Mouse (Mus musculus): ENCODE results near the gene Ncbp1. TPM values are rescaled to one million over a fixed set of nuclear protein-coding genes. Genes with fewer than 3 reads are reported as not detected.
A peak's percentile ranks its signal among the peaks of the same experiment; 100 is the strongest.

The Ncbp1 gene
- polyA plus RNA-seq, 1 experiment from 2014 or later: 141 TPM

DNA sequence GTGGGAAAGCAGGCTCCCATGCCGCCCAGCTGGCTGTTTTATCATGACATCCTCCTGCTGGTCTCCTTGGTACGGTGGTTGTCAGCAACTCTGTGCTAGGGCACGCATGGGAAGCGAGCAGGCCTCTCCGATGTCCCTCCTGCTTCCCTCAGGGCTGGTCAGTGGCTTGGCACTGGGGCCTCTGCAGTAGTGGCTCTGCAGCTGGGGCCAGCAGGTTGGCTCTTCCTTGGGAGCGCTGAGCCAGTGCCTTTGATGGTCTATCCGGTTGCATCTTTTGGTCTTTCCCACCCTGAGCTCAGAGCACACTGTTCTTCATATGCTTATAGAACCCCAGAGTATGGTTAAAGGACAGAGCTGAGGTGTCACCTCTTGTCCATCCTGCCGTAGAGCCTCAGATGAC, 28.3 kb upstream of the Ncbp1 start:
- H3K4me3 ChIP-seq: no peak overlapping the region
- H3K27ac ChIP-seq: no peak overlapping the region
- H3K27me3 ChIP-seq (ENCODE audit: poor library complexity, severe bottlenecking): no peaks in the 10 kb centered on the region
- WGBS: 91% methylated on average over 8 of the region's 8 CpGs
- no peaks in the 10 kb centered on the region for H3K4me1 ChIP-seq
- peaks cover 21% of the 10 kb centered on the region for H3K36me3 ChIP-seq (replicated peaks)
- no peak for DNase-seq (ENCODE audit: extremely low spot score, low spot score)
- no peaks in the 10 kb centered on the region for H3K9me3 ChIP-seq

DNA sequence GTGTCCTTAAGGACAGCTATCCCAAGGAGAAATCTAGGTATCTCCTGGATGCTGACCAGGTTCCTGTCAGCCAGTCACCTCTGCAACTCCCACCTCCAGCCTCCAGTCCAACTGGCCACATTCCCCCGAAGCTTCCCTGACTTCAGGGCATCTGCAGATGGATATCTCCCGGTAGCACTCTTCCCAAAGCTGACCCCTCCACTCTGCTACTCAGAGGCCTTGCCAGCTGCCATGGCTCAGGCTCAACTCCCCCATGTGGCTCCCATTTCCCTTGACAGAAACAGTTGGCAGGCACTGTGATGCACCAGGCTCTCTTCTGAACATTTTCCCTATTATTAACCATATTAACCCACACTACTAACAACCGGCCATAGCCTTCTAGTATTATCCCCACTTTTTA, 27.1 kb upstream of the Ncbp1 start:
- Histone ChIP-seq H3K4me3 (no peak overlapping the region), H3K9me3 (no peaks in the 10 kb centered on the region), H3K27me3 (ENCODE audit: poor library complexity, severe bottlenecking) (no peaks in the 10 kb centered on the region), H3K27ac (no peak overlapping the region), H3K36me3 (replicated peaks) (peaks cover 34% of the 10 kb centered on the region), H3K4me1 (no peaks in the 10 kb centered on the region)
- no peak for DNase-seq (ENCODE audit: extremely low spot score, low spot score)
- WGBS: 77% methylated on average over 3 of the region's 3 CpGs

DNA sequence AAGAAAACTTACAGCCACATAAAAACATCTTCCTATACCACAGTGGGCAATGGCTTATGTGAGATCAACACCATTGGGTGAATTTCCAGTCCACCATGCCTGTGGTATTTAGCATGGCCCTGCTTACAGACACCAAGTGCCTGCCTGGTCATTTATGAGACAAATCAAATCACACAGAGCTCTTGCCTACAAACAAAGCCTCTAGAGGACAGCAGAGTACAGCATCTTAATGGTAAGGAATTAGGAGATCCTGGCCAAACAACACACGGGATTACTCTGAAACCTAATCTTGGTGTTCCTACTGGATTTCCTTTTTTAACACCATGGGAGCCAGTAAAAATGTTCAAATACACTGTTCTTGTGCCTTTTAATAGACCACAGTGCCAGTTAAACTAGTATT, 23.1 kb upstream of the Ncbp1 start:
- peaks cover 73% of the 10 kb centered on the region for H3K36me3 ChIP-seq (replicated peaks)

DNA sequence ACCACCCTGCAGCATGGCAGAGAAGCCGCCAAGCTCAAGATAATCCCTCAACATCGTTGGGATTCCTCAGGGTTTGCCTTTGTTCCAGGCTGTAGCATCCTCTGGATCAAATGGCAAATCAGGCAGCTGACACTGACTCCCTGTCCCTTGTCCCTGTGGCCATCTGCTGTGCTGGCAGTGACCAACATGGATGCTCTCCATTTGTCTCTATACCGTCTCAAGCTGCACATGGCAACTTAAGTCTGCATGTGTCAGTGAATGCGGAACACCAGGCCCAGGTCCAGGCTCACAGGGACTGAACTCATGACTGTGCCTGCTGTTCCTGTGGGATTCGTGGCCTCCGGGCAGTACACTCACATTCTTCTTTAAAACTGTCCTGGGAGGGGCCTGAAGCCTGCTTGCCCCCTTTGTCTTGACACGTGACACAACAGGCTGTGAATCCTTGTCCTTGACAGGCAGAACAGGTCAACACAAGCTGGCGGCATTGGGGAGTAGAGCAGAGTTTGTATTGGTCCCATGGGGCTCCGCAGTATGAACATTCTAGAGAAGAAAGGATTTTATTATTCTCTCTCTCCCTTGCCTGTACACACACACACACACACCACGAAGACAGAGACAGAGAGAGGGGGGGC, 21.8 kb upstream of the Ncbp1 start:
- Histone ChIP-seq H3K4me3 (no peak overlapping the region), H3K9me3 (no peaks in the 10 kb centered on the region)

More for the DNA sequence above, 23.1 kb upstream of the Ncbp1 start:
- H3K27me3 ChIP-seq (ENCODE audit: poor library complexity, severe bottlenecking): no peaks in the 10 kb centered on the region
- no peaks in the 10 kb centered on the region for H3K9me3 ChIP-seq
- H3K4me1 ChIP-seq: no peaks in the 10 kb centered on the region
- DNase-seq (ENCODE audit: extremely low spot score, low spot score): no peak
- H3K27ac ChIP-seq: no peak overlapping the region
- WGBS: 84% methylated on average over 1 of the region's 1 CpGs
- no peak overlapping the region for H3K4me3 ChIP-seq

DNA sequence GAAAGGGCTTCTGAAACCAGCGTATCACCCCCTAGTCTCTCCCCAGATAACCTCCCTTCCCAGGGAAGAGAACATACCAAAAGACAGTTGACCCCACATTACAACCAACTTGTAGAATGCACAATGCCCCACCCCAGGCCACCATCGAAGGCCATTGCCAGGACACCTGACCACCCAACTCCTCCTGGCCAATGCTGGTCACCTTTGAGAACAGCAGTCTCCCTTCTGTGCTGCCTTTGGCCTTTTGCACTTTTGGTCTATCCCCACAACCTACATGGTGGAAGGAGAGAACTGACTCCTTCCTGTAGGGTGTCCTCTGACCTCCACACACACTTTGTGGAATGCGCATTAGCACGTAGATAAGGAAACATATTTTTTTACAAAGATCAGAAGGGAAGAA, 20.9 kb upstream of the Ncbp1 start:
- peaks cover 96% of the 10 kb centered on the region for H3K36me3 ChIP-seq (replicated peaks)
- no peak for DNase-seq (ENCODE audit: extremely low spot score, low spot score)
- H3K9me3 ChIP-seq: no peaks in the 10 kb centered on the region
- no peak overlapping the region for H3K27ac ChIP-seq
- no peaks in the 10 kb centered on the region for H3K27me3 ChIP-seq (ENCODE audit: poor library complexity, severe bottlenecking)
- no peak overlapping the region for H3K4me3 ChIP-seq
- no peaks in the 10 kb centered on the region for H3K4me1 ChIP-seq
- 93% methylated on average over 4 of the region's 4 CpGs for WGBS

More for the DNA sequence above, 21.8 kb upstream of the Ncbp1 start:
- DNase-seq (ENCODE audit: extremely low spot score, low spot score): no peak
- 90% methylated on average over 10 of the region's 10 CpGs for WGBS
- Histone ChIP-seq H3K27me3 (ENCODE audit: poor library complexity, severe bottlenecking) (no peaks in the 10 kb centered on the region), H3K36me3 (replicated peaks) (peaks cover 87% of the 10 kb centered on the region), H3K27ac (no peak overlapping the region), H3K4me1 (no peaks in the 10 kb centered on the region)

DNA sequence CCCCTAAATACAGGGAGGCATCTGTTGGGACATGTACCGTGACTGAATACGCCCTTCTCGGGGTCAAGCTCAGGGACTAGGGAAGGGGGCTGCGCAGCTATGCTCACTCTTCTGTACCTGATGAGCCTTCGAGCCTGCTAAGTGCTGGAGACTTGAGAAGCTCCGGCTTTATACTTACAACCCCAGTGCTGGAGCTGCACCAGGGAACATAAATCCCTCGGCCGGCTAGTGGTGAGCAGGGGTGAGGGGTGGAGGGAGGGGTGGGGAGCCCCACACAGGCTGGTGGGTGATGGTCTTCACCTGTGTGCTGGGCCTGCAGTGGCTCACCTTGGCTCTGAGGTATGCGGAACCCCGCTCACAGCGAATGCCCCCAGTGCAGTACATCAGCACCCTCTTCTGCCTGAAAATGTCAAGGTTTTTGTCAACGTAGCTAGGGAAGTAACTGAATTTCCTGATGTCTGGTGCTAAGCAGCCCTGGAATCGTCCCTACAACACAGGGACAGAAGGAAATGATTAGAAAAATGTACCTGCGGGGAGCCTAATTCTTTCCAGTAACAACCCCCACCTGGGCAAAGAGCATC, 18.8 kb upstream of the Ncbp1 start:
- Histone ChIP-seq H3K9me3 (no peaks in the 10 kb centered on the region), H3K4me1 (no peaks in the 10 kb centered on the region), H3K27ac (no peak overlapping the region), H3K36me3 (replicated peaks) (peaks cover 100% of the 10 kb centered on the region), H3K4me3 (no peak overlapping the region), H3K27me3 (ENCODE audit: poor library complexity, severe bottlenecking) (no peaks in the 10 kb centered on the region)
- DNase-seq (ENCODE audit: extremely low spot score, low spot score): no peak
- WGBS: 95% methylated on average over 14 of the region's 14 CpGs

DNA sequence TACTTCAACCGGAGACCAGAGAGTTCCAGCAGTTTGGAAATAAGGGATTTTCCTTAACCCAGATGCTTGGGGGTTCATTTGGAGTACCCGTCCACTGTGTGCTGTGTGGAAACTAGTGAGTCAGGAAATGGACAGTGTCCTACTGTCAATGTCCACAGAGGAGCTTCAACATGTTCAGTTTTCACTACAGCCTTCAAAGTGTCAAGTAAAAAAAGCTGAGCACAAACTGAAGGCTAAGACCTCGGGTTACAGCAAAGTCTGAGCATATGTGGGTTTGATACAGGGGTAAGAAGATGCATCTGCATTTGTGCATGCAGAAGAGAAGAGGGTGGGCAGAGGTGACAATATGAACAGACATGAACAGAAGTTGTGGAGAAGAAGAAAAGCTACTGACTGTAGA, 17.6 kb upstream of the Ncbp1 start:
- Histone ChIP-seq H3K4me1 (no peaks in the 10 kb centered on the region), H3K4me3 (no peak overlapping the region), H3K36me3 (replicated peaks) (peaks cover 100% of the 10 kb centered on the region), H3K9me3 (no peaks in the 10 kb centered on the region), H3K27ac (no peak overlapping the region), H3K27me3 (ENCODE audit: poor library complexity, severe bottlenecking) (no peaks in the 10 kb centered on the region)
- 91% methylated on average over 3 of the region's 3 CpGs for WGBS
- no peak for DNase-seq (ENCODE audit: extremely low spot score, low spot score)

DNA sequence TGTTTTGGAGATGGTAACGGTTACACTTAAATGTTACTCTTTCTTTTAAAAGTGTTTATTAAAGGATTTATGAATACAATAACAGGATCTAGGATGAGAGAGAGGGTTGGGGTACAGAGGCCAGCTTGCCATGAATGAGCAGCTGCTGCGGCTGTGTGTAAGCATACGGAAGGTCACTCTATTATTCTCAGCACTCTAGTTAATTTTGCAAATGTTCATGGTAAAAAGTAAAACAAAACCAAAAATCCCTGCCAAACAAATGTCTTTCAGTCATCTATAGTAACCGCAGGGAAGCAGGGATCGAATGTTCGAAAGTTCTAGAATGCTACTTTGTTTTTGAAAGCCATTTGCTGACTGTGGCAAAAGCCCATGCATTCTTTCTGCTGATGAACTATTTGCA, 15.1 kb upstream of the Ncbp1 start:
- WGBS: 95% methylated on average over 6 of the region's 6 CpGs
- no peak for DNase-seq (ENCODE audit: extremely low spot score, low spot score)
- no peak overlapping the region for H3K4me3 ChIP-seq
- H3K27ac ChIP-seq: no peak overlapping the region
- H3K36me3 ChIP-seq (replicated peaks): peaks cover 97% of the 10 kb centered on the region
- no peaks in the 10 kb centered on the region for H3K4me1 ChIP-seq
- H3K27me3 ChIP-seq (ENCODE audit: poor library complexity, severe bottlenecking): no peaks in the 10 kb centered on the region
- H3K9me3 ChIP-seq: no peaks in the 10 kb centered on the region

DNA sequence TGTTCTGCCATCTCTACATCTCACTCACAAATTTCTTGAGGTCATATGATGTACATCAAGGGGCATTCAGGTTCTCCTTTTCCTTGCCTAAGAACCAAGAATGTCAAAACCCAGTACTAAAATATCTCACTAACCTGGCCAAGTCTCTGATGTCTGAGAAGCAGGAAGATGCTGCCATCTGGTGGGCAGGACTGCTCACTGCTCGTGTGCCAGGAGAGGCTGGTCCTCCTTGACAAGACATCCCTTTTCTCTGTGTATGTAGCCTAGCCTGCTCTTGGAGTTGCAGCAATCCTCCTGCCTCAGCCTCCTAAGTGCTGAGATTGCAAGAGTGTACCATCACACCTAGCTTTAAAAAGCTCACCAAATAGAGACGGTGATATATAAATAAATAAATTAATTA, 11.9 kb upstream of the Ncbp1 start:
- Histone ChIP-seq H3K4me3 (no peak overlapping the region), H3K36me3 (replicated peaks) (peaks cover 96% of the 10 kb centered on the region), H3K9me3 (no peaks in the 10 kb centered on the region), H3K27ac (no peak overlapping the region), H3K4me1 (no peaks in the 10 kb centered on the region), H3K27me3 (ENCODE audit: poor library complexity, severe bottlenecking) (no peaks in the 10 kb centered on the region)
- DNase-seq (ENCODE audit: extremely low spot score, low spot score): peak; percentile 44
- 46% methylated on average over 2 of the region's 2 CpGs for WGBS

DNA sequence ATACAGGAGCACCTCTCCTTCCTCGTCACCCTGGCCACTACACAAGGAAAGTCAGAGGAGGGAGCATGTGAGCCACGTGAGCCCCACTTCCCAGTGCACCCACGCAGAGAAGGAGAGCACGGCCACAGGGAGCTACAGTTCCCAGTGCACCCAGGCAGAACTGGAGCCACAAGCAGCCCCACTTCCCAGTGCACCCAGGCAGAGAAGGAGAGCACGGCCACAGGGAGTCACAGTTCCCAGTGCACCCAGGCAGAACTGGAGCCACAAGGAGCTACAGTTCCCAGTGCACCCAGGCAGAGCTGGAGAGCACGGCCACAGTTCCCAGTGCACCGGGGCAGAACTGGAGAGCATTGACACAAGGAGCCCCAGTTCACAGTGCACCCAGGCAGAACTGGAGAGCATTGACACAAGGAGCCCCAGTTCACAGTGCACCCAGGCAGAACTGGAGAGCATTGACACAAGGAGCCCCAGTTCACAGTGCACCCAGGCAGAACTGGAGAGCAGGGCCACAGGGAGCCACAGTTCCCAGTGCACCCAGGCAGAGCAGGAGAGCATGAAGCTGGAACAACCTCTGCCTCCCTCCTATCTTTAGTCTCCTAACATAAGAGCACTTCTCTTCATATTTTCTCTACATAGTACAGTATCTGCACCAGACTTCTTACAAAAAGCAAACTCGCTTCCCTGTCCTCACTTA, 9.0 kb upstream of the Ncbp1 start:
- Histone ChIP-seq H3K4me1 (no peaks in the 10 kb centered on the region), H3K9me3 (no peaks in the 10 kb centered on the region), H3K36me3 (replicated peaks) (peaks cover 96% of the 10 kb centered on the region), H3K4me3 (no peak overlapping the region), H3K27ac (no peak overlapping the region), H3K27me3 (ENCODE audit: poor library complexity, severe bottlenecking) (no peaks in the 10 kb centered on the region)
- 88% methylated on average over 8 of the region's 8 CpGs for WGBS
- DNase-seq (ENCODE audit: extremely low spot score, low spot score): no peak

DNA sequence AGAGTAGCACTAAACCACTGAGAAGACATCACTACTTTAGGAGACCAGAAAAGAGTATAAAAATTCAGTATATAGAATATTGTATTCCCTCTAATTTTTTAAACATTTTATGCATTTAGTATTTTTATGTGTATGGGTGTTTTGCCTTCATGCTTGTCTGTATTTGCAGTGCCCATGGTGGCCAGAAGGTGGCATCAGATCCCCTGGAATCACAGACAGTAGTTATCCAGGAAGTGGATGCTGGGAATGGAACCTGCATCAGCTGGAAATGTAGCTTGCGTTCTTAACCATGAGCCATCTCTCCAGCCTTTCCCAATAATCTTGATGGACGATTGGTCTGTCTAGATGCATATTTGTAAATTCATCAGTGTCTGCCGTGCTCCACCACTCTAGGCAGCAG, 8.2 kb upstream of the Ncbp1 start:
- no peak overlapping the region for H3K4me3 ChIP-seq
- no peaks in the 10 kb centered on the region for H3K4me1 ChIP-seq
- H3K27me3 ChIP-seq (ENCODE audit: poor library complexity, severe bottlenecking): no peaks in the 10 kb centered on the region
- 74% methylated on average over 3 of the region's 3 CpGs for WGBS
- peaks cover 96% of the 10 kb centered on the region for H3K36me3 ChIP-seq (replicated peaks)
- DNase-seq (ENCODE audit: extremely low spot score, low spot score): peak; percentile 53
- H3K9me3 ChIP-seq: no peaks in the 10 kb centered on the region
- no peak overlapping the region for H3K27ac ChIP-seq

DNA sequence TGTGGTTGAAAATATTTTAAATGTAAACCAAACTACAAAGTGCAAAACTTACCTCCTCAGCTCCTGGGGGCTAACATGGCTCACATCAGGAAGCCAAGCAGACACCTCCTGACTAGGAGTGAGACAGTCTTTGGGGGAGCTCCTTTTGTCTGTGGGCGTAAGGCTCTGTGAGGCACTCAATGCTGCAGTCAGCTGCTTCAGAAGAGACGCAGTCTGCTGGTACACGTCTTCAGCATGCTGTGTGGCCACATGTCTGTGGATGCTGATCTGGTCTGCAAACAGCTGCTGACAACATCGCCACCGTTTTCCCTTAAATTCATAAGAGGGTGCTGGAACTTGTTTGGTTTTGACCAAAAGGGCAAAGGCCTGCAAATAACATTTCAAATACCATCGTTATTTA, 6.6 kb upstream of the Ncbp1 start:
- DNase-seq (ENCODE audit: extremely low spot score, low spot score): no peak

DNA sequence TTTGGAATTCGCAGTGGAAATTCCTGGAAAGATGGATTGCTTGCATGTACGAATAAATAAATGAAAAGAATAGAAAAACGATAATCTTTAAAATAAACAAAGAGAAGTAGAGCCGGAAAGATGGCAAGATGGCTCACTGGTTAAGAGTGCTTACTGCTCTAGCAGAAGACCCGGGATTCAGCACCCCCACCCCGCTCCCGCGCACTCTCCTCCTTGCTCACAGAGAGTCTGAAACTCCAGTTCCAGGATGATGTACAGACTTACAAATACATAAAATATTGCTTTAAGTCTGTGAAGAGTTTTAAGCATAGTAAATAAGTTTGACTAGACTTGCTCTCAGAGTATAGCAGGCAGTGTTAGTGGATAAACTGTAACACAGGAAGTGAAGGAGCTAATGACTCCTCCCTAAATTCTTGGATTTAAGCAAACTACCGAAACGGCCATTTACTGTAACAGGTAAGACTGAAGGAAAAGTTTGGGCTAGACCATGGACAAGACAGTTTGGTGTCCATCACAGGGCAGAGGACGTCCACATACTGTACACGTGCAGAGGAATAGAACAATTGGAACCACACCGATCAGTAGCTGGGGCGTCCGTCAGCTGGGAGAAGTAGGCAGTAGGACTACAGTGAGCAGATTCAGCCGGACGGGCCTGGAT, 655 bp upstream of the Ncbp1 start:
- Histone ChIP-seq H3K4me3 (peak overlapping the region; percentile 77), H3K27me3 (ENCODE audit: poor library complexity, severe bottlenecking) (no peaks in the 10 kb centered on the region), H3K4me1 (peaks cover 30% of the 10 kb centered on the region), H3K36me3 (replicated peaks) (peaks cover 47% of the 10 kb centered on the region), H3K9me3 (no peaks in the 10 kb centered on the region), H3K27ac (peak overlapping the region; percentile 96)
- 9% methylated on average over 17 of the region's 17 CpGs for WGBS
- DNase-seq (ENCODE audit: extremely low spot score, low spot score): no peak

More for the DNA sequence above, 6.6 kb upstream of the Ncbp1 start:
- Histone ChIP-seq H3K36me3 (replicated peaks) (peaks cover 92% of the 10 kb centered on the region), H3K27me3 (ENCODE audit: poor library complexity, severe bottlenecking) (no peaks in the 10 kb centered on the region), H3K4me1 (peaks cover 7% of the 10 kb centered on the region), H3K27ac (no peak overlapping the region), H3K9me3 (no peaks in the 10 kb centered on the region), H3K4me3 (no peak overlapping the region)
- WGBS: 91% methylated on average over 6 of the region's 6 CpGs

All from forebrain, embryonic 10.5 days (tissue).